Mouse (Mus musculus) limb, embryonic 11.5 days (tissue): ENCODE measurements around the gene Hs2st1. TPM values are rescaled to one million over a fixed set of nuclear protein-coding genes. Genes with fewer than 3 reads are reported as not detected.

Experiments used
- ATAC-seq: fragments of 200-750 bp; cut with Nextera tagmentation; 2 replicates; pipeline ENCODE4 v1.8.0; 2017; ENCODE audit warnings: low read depth; ENCODE audit not compliant: insufficient number of reproducible peaks, low FRiP score, low TSS enrichment
- DNase-seq: peaks from one replicate; pipeline ENCODE4 v3.0.0-alpha.2; 2015; ENCODE audit warnings: low spot score
- H3K27ac ChIP-seq: fragments of 300-500 bp; sonication (generic); replicated peaks from 2 replicates; pipeline ENCODE4 v1.5.1; 2014; ENCODE audit warnings: low read depth, mild to moderate bottlenecking, low read length
- H3K27me3 ChIP-seq: fragments of 300-500 bp; sonication (generic); 2 replicates; pipeline ENCODE4 v1.6.1; 2014; ENCODE audit warnings: mild to moderate bottlenecking, low read length, mixed read lengths; ENCODE audit not compliant: control insufficient read depth, insufficient read depth
- H3K36me3 ChIP-seq: fragments of 300-500 bp; sonication (generic); 2 replicates; pipeline ENCODE4 v1.6.1; 2014; ENCODE audit warnings: mild to moderate bottlenecking, low read length, moderate library complexity, mixed read lengths; ENCODE audit not compliant: control insufficient read depth, insufficient read depth
- H3K4me1 ChIP-seq: fragments of 300-500 bp; sonication (generic); 2 replicates; pipeline ENCODE4 v1.6.1; 2014; ENCODE audit warnings: low read length, mixed read lengths; ENCODE audit not compliant: control insufficient read depth, insufficient read depth
- H3K4me2 ChIP-seq: fragments of 300-500 bp; sonication (generic); 2 replicates; pipeline ENCODE4 v1.6.1; 2014; ENCODE audit warnings: low read depth, mild to moderate bottlenecking, moderate library complexity; ENCODE audit not compliant: severe bottlenecking
- H3K4me3 ChIP-seq: fragments of 300-500 bp; sonication (generic); 2 replicates; pipeline ENCODE4 v1.5.1; 2014; ENCODE audit warnings: low read depth, low read length
- H3K9ac ChIP-seq: fragments of 300-500 bp; sonication (generic); 2 replicates; pipeline ENCODE4 v1.6.1; 2014; ENCODE audit warnings: mild to moderate bottlenecking, low read length
- H3K9me3 ChIP-seq: fragments of 300-500 bp; sonication (generic); 2 replicates; pipeline ENCODE4 v1.6.1; 2016; ENCODE audit warnings: low read length; ENCODE audit not compliant: control insufficient read depth
- WGBS: fragments of 180-500 bp; shearing (Covaris S2); extraction: QIAGEN DNeasy Blood & Tissue Kit; methylation state at CpG from one replicate; pipeline ENCODE4 v1.1.7; 2014; 5-methylcytosine and 5-hydroxymethylcytosine counted together
- polyA plus RNA-seq: library from polyadenylated mRNA; unstranded; fragments of >200 nt; fragmentation: Nextera tagmentation; extraction: Ambion mirVana; gene quantifications from 2 replicates; pipeline ENCODE4 v1.2.1, GENCODE M21; 2014

Hs2st1 gene
- polyA plus RNA-seq, 1 experiment from 2014 or later = 14.8 TPM

GRCm38 (mm10) chr3:144514122-144514505, 55.9 kb downstream of the Hs2st1 start:
- 93% methylated on average over 10 of the region's 10 CpGs for WGBS

GRCm38 (mm10) chr3:144513169-144514121, 56.5 kb downstream of the Hs2st1 start:
- DNase-seq = no peak
- 86% methylated on average over 16 of the region's 16 CpGs for WGBS

More at GRCm38 (mm10) chr3:144514122-144514505, 55.9 kb downstream of the Hs2st1 start:
- H3K9me3 ChIP-seq = no peaks in the 10 kb centered on the region
- ATAC-seq = no peak
- no peak for DNase-seq
- H3K4me2 ChIP-seq = no peak overlapping the region
- H3K27ac ChIP-seq = no peak overlapping the region
- H3K4me1 ChIP-seq = no peaks in the 10 kb centered on the region
- H3K9ac ChIP-seq = no peak overlapping the region
- no peak overlapping the region for H3K4me3 ChIP-seq
- no peaks in the 10 kb centered on the region for H3K27me3 ChIP-seq
- H3K36me3 ChIP-seq = no peaks in the 10 kb centered on the region

GRCm38 (mm10) chr3:144510724-144511123, 59.3 kb downstream of the Hs2st1 start:
- H3K4me1 ChIP-seq = no peaks in the 10 kb centered on the region
- 88% methylated on average over 3 of the region's 3 CpGs for WGBS
- ATAC-seq (no peak), DNase-seq (no peak)
- H3K36me3 ChIP-seq = no peaks in the 10 kb centered on the region
- H3K9ac ChIP-seq = no peak overlapping the region
- no peak overlapping the region for H3K4me2 ChIP-seq
- no peak overlapping the region for H3K27ac ChIP-seq
- no peak overlapping the region for H3K4me3 ChIP-seq
- no peaks in the 10 kb centered on the region for H3K27me3 ChIP-seq
- no peaks in the 10 kb centered on the region for H3K9me3 ChIP-seq

More at GRCm38 (mm10) chr3:144513169-144514121, 56.5 kb downstream of the Hs2st1 start:
- H3K4me2 ChIP-seq = no peak overlapping the region
- no peak overlapping the region for H3K27ac ChIP-seq
- H3K27me3 ChIP-seq = no peaks in the 10 kb centered on the region
- no peaks in the 10 kb centered on the region for H3K9me3 ChIP-seq
- no peak overlapping the region for H3K4me3 ChIP-seq
- H3K4me1 ChIP-seq = no peaks in the 10 kb centered on the region
- no peak overlapping the region for H3K9ac ChIP-seq
- H3K36me3 ChIP-seq = no peaks in the 10 kb centered on the region
- ATAC-seq = no peak

- no peaks in the 10 kb centered on the region for H3K4me1 ChIP-seq
- 90% methylated on average over 4 of the region's 4 CpGs for WGBS
- no peak for DNase-seq
- no peak overlapping the region for H3K9ac ChIP-seq
- H3K36me3 ChIP-seq = no peaks in the 10 kb centered on the region
- no peaks in the 10 kb centered on the region for H3K9me3 ChIP-seq
- no peak overlapping the region for H3K4me3 ChIP-seq
- no peak overlapping the region for H3K4me2 ChIP-seq
- ATAC-seq = no peak
- H3K27me3 ChIP-seq = no peaks in the 10 kb centered on the region
- no peak overlapping the region for H3K27ac ChIP-seq
Measured at GRCm38 (mm10) chr3:144508342-144508741, 61.6 kb downstream of the Hs2st1 start.

DNA sequence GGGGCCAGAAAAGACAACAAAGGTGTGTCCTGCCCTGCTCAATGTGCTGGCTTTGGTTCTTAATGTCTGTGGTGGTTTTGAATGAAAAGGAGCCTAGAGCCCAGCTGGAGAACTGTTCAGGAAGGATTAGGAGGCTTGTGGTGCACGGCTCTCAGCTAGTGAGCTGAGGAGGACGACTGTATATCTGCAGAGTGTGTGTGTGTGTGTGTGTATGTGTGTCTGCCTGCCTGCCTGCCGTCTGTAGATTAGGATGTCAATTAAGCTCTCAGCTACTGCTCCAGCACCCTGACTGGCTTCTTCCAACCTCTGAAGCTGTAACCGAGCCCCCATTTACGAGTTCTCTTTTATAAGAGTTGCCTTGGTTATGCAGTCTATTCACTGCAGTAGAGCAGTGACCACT, 62.1 kb downstream of the Hs2st1 start:
- no peak for DNase-seq
- no peak overlapping the region for H3K9ac ChIP-seq

GRCm38 (mm10) chr3:144506213-144506612, 63.8 kb downstream of the Hs2st1 start:
- WGBS = 20% methylated on average over 3 of the region's 3 CpGs

More for the DNA sequence above, 62.1 kb downstream of the Hs2st1 start:
- ATAC-seq = no peak
- Histone ChIP-seq H3K27ac (no peak overlapping the region), H3K4me3 (no peak overlapping the region), H3K27me3 (no peaks in the 10 kb centered on the region), H3K4me1 (no peaks in the 10 kb centered on the region), H3K4me2 (no peak overlapping the region), H3K9me3 (no peaks in the 10 kb centered on the region), H3K36me3 (no peaks in the 10 kb centered on the region)
- WGBS = 51% methylated on average over 5 of the region's 5 CpGs

DNA sequence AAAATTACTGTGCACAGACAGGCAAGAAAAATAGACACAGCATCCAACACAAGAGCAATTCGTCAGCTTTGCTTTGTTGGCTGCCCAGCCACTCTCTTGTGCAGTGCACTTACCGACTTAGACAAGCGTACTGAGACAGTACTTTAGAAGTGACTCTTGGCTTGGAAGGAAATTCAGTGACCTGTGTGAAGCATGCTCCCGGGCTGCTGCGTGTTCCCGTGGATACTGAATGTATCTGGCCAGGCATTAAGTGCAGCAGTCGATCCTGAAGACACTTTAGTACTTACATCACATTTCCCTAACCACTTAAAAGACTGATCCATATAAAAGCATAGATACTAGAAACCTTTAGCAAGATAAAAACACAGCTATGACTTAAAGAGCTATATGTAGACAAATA, 68.1 kb downstream of the Hs2st1 start:
- H3K4me1 ChIP-seq = no peaks in the 10 kb centered on the region
- no peak overlapping the region for H3K4me2 ChIP-seq
- 82% methylated on average over 7 of the region's 7 CpGs for WGBS
- H3K4me3 ChIP-seq = no peak overlapping the region
- no peak overlapping the region for H3K27ac ChIP-seq
- no peaks in the 10 kb centered on the region for H3K36me3 ChIP-seq
- no peaks in the 10 kb centered on the region for H3K9me3 ChIP-seq
- ATAC-seq = no peak
- no peak overlapping the region for H3K9ac ChIP-seq
- DNase-seq = no peak
- no peaks in the 10 kb centered on the region for H3K27me3 ChIP-seq

More at GRCm38 (mm10) chr3:144506213-144506612, 63.8 kb downstream of the Hs2st1 start:
- Histone ChIP-seq H3K9me3 (no peaks in the 10 kb centered on the region), H3K4me2 (no peak overlapping the region), H3K36me3 (no peaks in the 10 kb centered on the region), H3K27me3 (no peaks in the 10 kb centered on the region), H3K27ac (no peak overlapping the region), H3K9ac (no peak overlapping the region), H3K4me1 (no peaks in the 10 kb centered on the region), H3K4me3 (no peak overlapping the region)
- ATAC-seq = no peak
- no peak for DNase-seq

GRCm38 (mm10) chr3:144496762-144497161, 73.2 kb downstream of the Hs2st1 start:
- Histone ChIP-seq H3K4me3 (no peak overlapping the region), H3K4me2 (no peak overlapping the region), H3K9me3 (no peaks in the 10 kb centered on the region), H3K4me1 (no peaks in the 10 kb centered on the region), H3K9ac (no peak overlapping the region), H3K36me3 (no peaks in the 10 kb centered on the region), H3K27me3 (no peaks in the 10 kb centered on the region), H3K27ac (no peak overlapping the region)
- WGBS = 95% methylated on average over 5 of the region's 5 CpGs
- DNase-seq (no peak), ATAC-seq (no peak)
